Mouse (Mus musculus): Measurements from ENCODE around the gene Cd200r4. TPM values are rescaled to one million over a fixed set of nuclear protein-coding genes. Genes with fewer than 3 reads are reported as not detected.
"Not testable (repeated sequence)": the region's sequence is repeated elsewhere in the genome, so short reads cannot be mapped to it uniquely, and the experiment has no call there.

Gene Cd200r4
- polyA plus RNA-seq, 1 experiment = not detected

- Histone ChIP-seq H3K27me3 (ENCODE audit: control insufficient read depth) (no peaks in the 10 kb centered on the region), H3K4me3 (replicated peaks) (peak overlapping the region; percentile 46), H3K4me1 (ENCODE audit: control insufficient read depth) (peaks cover 11% of the 10 kb centered on the region), H3K36me3 (ENCODE audit: control insufficient read depth) (no peaks in the 10 kb centered on the region), H3K9me3 (ENCODE audit: control insufficient read depth, low read length) (no peaks in the 10 kb centered on the region)
- 0 out of 2 replicates have a peak, but pooled peaks have one; percentile 15 for TF ChIP-seq GATA1 (IDR thresholded peaks at IDR 0.05; ENCODE audit: low read length)
- TF ChIP-seq TAL1 (IDR thresholded peaks at IDR 0.05; ENCODE audit: low read length) = no peak
Measured at GRCm38 (mm10) chr16:44778538-44779147, 32.9 kb upstream of the Cd200r4 start.

- TF ChIP-seq GATA1 (IDR thresholded peaks at IDR 0.05; ENCODE audit: low read length) (no peak), TAL1 (IDR thresholded peaks at IDR 0.05; ENCODE audit: low read length) (no peak)
- H3K4me1 ChIP-seq (ENCODE audit: control insufficient read depth) = peaks cover 11% of the 10 kb centered on the region
- no peak overlapping the region for H3K4me3 ChIP-seq (replicated peaks)
- no peaks in the 10 kb centered on the region for H3K27me3 ChIP-seq (ENCODE audit: control insufficient read depth)
- no peaks in the 10 kb centered on the region for H3K9me3 ChIP-seq (ENCODE audit: control insufficient read depth, low read length)
- H3K36me3 ChIP-seq (ENCODE audit: control insufficient read depth) = no peaks in the 10 kb centered on the region
Measured at GRCm38 (mm10) chr16:44779494-44779893, 32.0 kb upstream of the Cd200r4 start.

GRCm38 (mm10) chr16:44780751-44781150, 30.8 kb upstream of the Cd200r4 start:
- H3K4me3 ChIP-seq (replicated peaks) = no peak overlapping the region
- TF ChIP-seq TAL1 (IDR thresholded peaks at IDR 0.05; ENCODE audit: low read length) = no peak
- no peak for TF ChIP-seq GATA1 (IDR thresholded peaks at IDR 0.05; ENCODE audit: low read length)
- peaks cover 11% of the 10 kb centered on the region for H3K4me1 ChIP-seq (ENCODE audit: control insufficient read depth)

GRCm38 (mm10) chr16:44786934-44787333, 24.6 kb upstream of the Cd200r4 start:
- no peaks in the 10 kb centered on the region for H3K36me3 ChIP-seq (ENCODE audit: control insufficient read depth)
- no peak for TF ChIP-seq TAL1 (IDR thresholded peaks at IDR 0.05; ENCODE audit: low read length)
- TF ChIP-seq GATA1 (IDR thresholded peaks at IDR 0.05; ENCODE audit: low read length) = no peak

More at GRCm38 (mm10) chr16:44780751-44781150, 30.8 kb upstream of the Cd200r4 start:
- Histone ChIP-seq H3K9me3 (ENCODE audit: control insufficient read depth, low read length) (no peaks in the 10 kb centered on the region), H3K36me3 (ENCODE audit: control insufficient read depth) (no peaks in the 10 kb centered on the region), H3K27me3 (ENCODE audit: control insufficient read depth) (no peaks in the 10 kb centered on the region)

GRCm38 (mm10) chr16:44794416-44794815, 17.1 kb upstream of the Cd200r4 start:
- Histone ChIP-seq H3K27me3 (ENCODE audit: control insufficient read depth) (no peaks in the 10 kb centered on the region), H3K4me1 (ENCODE audit: control insufficient read depth) (no peaks in the 10 kb centered on the region), H3K4me3 (replicated peaks) (no peak overlapping the region), H3K36me3 (ENCODE audit: control insufficient read depth) (no peaks in the 10 kb centered on the region), H3K9me3 (ENCODE audit: control insufficient read depth, low read length) (no peaks in the 10 kb centered on the region)
- TF ChIP-seq GATA1 (IDR thresholded peaks at IDR 0.05; ENCODE audit: low read length) (no peak), TAL1 (IDR thresholded peaks at IDR 0.05; ENCODE audit: low read length) (no peak)

More at GRCm38 (mm10) chr16:44786934-44787333, 24.6 kb upstream of the Cd200r4 start:
- Histone ChIP-seq H3K4me1 (ENCODE audit: control insufficient read depth) (no peaks in the 10 kb centered on the region), H3K4me3 (replicated peaks) (no peak overlapping the region), H3K27me3 (ENCODE audit: control insufficient read depth) (no peaks in the 10 kb centered on the region), H3K9me3 (ENCODE audit: control insufficient read depth, low read length) (no peaks in the 10 kb centered on the region)

- Histone ChIP-seq H3K9me3 (ENCODE audit: control insufficient read depth, low read length) (no peaks in the 10 kb centered on the region), H3K4me3 (replicated peaks) (no peak overlapping the region), H3K4me1 (ENCODE audit: control insufficient read depth) (no peaks in the 10 kb centered on the region), H3K27me3 (ENCODE audit: control insufficient read depth) (no peaks in the 10 kb centered on the region), H3K36me3 (ENCODE audit: control insufficient read depth) (no peaks in the 10 kb centered on the region)
- TF ChIP-seq GATA1 (IDR thresholded peaks at IDR 0.05; ENCODE audit: low read length) = no peak
- TF ChIP-seq TAL1 (IDR thresholded peaks at IDR 0.05; ENCODE audit: low read length) = no peak
Measured at GRCm38 (mm10) chr16:44805976-44806375, 5.6 kb upstream of the Cd200r4 start.

GRCm38 (mm10) chr16:44810223-44810622, 1.3 kb upstream of the Cd200r4 start:
- H3K27me3 ChIP-seq (ENCODE audit: control insufficient read depth); H3K4me3 ChIP-seq (replicated peaks); H3K36me3 ChIP-seq (ENCODE audit: control insufficient read depth); H3K9me3 ChIP-seq (ENCODE audit: control insufficient read depth, low read length); H3K4me1 ChIP-seq (ENCODE audit: control insufficient read depth): not testable (repeated sequence)

- H3K4me1 ChIP-seq (ENCODE audit: control insufficient read depth) = no peaks in the 10 kb centered on the region
- no peaks in the 10 kb centered on the region for H3K36me3 ChIP-seq (ENCODE audit: control insufficient read depth)
- TF ChIP-seq TAL1 (IDR thresholded peaks at IDR 0.05; ENCODE audit: low read length) = no peak
- no peak for TF ChIP-seq GATA1 (IDR thresholded peaks at IDR 0.05; ENCODE audit: low read length)
- no peaks in the 10 kb centered on the region for H3K27me3 ChIP-seq (ENCODE audit: control insufficient read depth)
- H3K9me3 ChIP-seq (ENCODE audit: control insufficient read depth, low read length) = no peaks in the 10 kb centered on the region
- H3K4me3 ChIP-seq (replicated peaks) = no peak overlapping the region
Measured at GRCm38 (mm10) chr16:44812468-44813065, 1.0 kb downstream of the Cd200r4 start.

- H3K27me3 ChIP-seq (ENCODE audit: control insufficient read depth) = no peaks in the 10 kb centered on the region
- H3K4me3 ChIP-seq (replicated peaks) = no peak overlapping the region
- no peaks in the 10 kb centered on the region for H3K4me1 ChIP-seq (ENCODE audit: control insufficient read depth)
- H3K9me3 ChIP-seq (ENCODE audit: control insufficient read depth, low read length) = no peaks in the 10 kb centered on the region
- TF ChIP-seq GATA1 (IDR thresholded peaks at IDR 0.05; ENCODE audit: low read length) (no peak), TAL1 (IDR thresholded peaks at IDR 0.05; ENCODE audit: low read length) (no peak)
- no peaks in the 10 kb centered on the region for H3K36me3 ChIP-seq (ENCODE audit: control insufficient read depth)
Measured at GRCm38 (mm10) chr16:44818010-44818409, 6.5 kb downstream of the Cd200r4 start.
